Mouse (Mus musculus) lung, postnatal 0 days (tissue): ENCODE data around the gene Cbx3.

Experiments
- CTCF ChIP-seq: IDR thresholded peaks from 2 replicates; pipeline ENCODE4 v1.5.1; 2016; ENCODE audit warnings: antibody characterized with exemption, mild to moderate bottlenecking
- EP300 ChIP-seq: IDR thresholded peaks from 2 replicates; pipeline ENCODE4 v1.6.1; 2016; ENCODE audit warnings: antibody characterized with exemption, mild to moderate bottlenecking, control low read depth

DNA sequence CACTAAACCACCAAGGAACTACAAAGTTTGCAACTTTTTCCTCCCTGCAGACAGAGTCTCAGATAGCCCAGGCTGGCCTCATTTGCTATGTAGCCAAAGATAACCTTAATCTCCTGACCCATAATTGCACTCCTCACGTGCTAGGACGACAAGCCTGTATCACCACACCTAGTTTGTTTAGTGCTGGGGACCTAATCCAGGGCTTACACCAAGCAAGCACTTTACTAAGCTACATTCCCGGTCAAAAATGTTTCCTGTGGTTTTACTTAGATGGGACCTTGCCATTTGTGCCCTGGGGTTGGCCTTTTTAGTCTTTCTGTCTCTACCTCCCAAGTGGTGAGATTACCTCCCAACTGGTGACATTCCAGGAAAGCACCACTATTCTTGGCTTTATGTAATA lies 15.2 kb upstream of the Cbx3 start:
- TF ChIP-seq CTCF = no peak
- no peak for TF ChIP-seq EP300
